Mouse (Mus musculus) liver, postnatal 0 days (tissue): ENCODE data around the gene Fem1a. TPM values are rescaled to one million over a fixed set of nuclear protein-coding genes. Genes with fewer than 3 reads are reported as not detected.
A peak's percentile ranks its signal among the peaks of the same experiment; 100 is the strongest.

Experiments
- ATAC-seq: fragments of 200-750 bp; cut with Nextera tagmentation; 2 replicates; pipeline ENCODE4 v1.8.0; 2017; ENCODE audit warnings: mild to moderate bottlenecking, moderate library complexity
- DNase-seq: peaks from one replicate; pipeline ENCODE4 v3.0.0-alpha.2; 2016
- H3K27ac ChIP-seq: fragments of 300-500 bp; sonication (generic); 2 replicates; pipeline ENCODE4 v1.5.1; 2014; ENCODE audit warnings: antibody characterized with exemption, moderate library complexity, mild to moderate bottlenecking, low read depth
- H3K27me3 ChIP-seq: fragments of 300-500 bp; sonication (generic); 2 replicates; pipeline ENCODE4 v1.6.1; 2014; ENCODE audit warnings: low read length, control low read depth, mixed read lengths; ENCODE audit not compliant: insufficient read depth
- H3K36me3 ChIP-seq: fragments of 300-500 bp; sonication (generic); replicated peaks from 2 replicates; pipeline ENCODE4 v1.6.1; 2014; ENCODE audit warnings: mild to moderate bottlenecking, control low read depth, low read length, moderate library complexity, mixed read lengths; ENCODE audit not compliant: insufficient read depth
- H3K4me1 ChIP-seq: fragments of 300-500 bp; sonication (generic); 2 replicates; pipeline ENCODE4 v1.6.1; 2014; ENCODE audit warnings: antibody characterized with exemption, mild to moderate bottlenecking, control low read depth; ENCODE audit not compliant: insufficient read depth
- H3K4me2 ChIP-seq: fragments of 300-500 bp; sonication (generic); 2 replicates; pipeline ENCODE4 v1.6.1; 2014; ENCODE audit warnings: low read depth, mild to moderate bottlenecking, low read length, moderate library complexity, mixed read lengths
- H3K4me3 ChIP-seq: fragments of 300-500 bp; sonication (generic); 2 replicates; pipeline ENCODE4 v1.5.1; 2014; ENCODE audit warnings: low read depth, low read length
- H3K9ac ChIP-seq: fragments of 300-500 bp; sonication (generic); replicated peaks from 2 replicates; pipeline ENCODE4 v1.6.1; 2014; ENCODE audit warnings: mild to moderate bottlenecking, moderate library complexity
- H3K9me3 ChIP-seq: fragments of 300-500 bp; sonication (generic); 2 replicates; pipeline ENCODE4 v1.6.1; 2016; ENCODE audit warnings: mild to moderate bottlenecking, control low read depth, low read length, mixed read lengths
- CTCF ChIP-seq: sonication (generic); IDR thresholded peaks from 2 replicates; pipeline ENCODE4 v1.5.1; 2016; ENCODE audit warnings: antibody characterized with exemption, low read depth
- EP300 ChIP-seq: IDR thresholded peaks from 2 replicates; pipeline ENCODE4 v1.6.1; 2016; ENCODE audit warnings: antibody characterized with exemption, low read depth, mild to moderate bottlenecking
- WGBS: fragments of 180-500 bp; shearing (Covaris S2); extraction: QIAGEN DNeasy Blood & Tissue Kit; methylation state at CpG from one replicate; pipeline ENCODE4 v1.1.7; 2014; ENCODE audit not compliant: insufficient replicate concordance; 5-methylcytosine and 5-hydroxymethylcytosine counted together
- polyA plus RNA-seq: library from polyadenylated mRNA; unstranded; fragments of >200 nt; fragmentation: Nextera tagmentation; extraction: Ambion mirVana; gene quantifications from 2 replicates; pipeline ENCODE4 v1.2.1, GENCODE M21; 2015

Gene Fem1a
- polyA plus RNA-seq, 1 experiment from 2014 or later, result 5.2 TPM

DNA sequence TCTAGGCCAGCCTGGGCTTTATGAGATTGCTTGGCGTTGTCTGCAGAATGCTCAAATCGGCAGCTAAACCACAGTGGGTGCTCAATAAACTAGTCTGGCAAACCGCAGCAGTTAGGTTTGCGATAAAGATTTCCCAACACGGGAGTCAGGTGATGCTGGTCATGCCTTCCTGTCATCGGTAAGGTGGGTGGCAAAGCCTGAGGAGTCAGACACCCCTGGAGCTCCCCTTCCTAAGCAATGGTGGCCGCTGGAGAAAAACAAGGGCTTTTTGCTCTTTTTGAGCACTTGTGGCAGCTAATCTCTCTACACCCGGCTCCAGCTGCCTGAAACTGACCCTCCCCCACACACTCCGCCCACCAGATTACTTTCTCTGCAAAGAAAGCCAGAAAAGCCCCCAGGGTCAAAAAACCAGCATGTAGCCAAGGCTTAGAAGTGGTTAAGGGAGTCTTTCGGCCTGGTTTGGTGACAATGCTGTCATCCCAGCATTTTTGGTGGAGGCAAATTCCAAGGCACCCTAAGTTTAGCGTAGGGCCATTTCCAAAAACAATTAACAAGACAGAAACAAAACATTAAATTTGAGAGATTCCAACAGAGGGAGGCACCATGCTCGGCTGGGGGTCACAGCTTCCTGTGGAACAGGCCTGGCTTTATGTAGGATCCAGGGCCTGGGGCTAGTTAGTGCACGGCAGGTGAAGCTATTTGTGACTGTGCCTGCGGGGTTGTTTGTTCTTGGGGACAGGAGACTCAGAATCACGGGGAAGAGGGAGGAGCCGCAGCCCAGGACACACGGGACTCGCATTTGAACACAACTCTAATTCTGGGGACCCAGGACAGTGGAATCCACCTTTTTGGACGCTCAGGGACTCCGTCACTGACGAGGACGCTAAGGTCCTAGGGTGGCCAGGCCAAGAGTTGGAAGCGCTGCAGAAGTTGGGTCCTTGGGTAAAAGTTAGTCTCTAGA is 33.0 kb downstream of the Fem1a start:
- H3K4me1 ChIP-seq, result peaks cover 52% of the 10 kb centered on the region
- 2% methylated on average over 23 of the region's 23 CpGs for WGBS

DNA sequence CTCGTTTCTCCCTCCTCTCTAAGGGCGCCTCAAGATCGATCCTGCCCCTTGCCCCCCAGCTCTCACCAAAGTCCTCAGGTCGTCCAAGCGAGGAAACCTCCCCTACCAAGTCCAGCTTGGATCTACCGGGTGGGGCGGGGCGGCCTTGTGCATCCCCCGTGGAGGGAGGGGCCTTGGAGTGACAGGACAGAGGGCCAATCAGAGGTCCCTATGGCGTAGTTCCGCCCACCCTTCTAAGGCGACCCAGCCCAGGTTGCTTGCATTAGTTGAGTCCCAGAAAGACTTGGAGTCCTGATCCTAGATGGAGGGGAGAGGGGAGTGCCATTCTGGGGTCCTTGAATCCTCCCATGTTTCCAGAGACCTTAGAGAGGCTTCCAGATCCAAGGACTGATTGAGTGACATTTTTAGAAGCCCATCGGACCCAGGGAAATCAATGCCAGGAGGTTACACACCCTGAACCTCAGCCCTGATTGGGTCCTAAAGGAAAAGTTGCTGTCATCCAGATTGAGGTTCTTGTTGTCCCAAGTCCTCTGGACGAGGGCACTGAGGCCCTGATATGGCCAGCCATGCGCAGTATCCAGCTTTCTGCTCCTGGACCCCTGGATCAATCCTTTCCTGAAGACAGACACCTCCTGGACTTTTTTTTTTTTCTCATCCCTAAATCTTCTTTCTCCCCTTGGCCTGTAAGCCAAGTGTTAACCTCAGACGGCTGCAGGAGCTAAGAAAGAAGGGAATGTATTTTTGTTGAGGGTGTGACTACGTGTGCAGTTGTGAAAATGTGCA is 34.0 kb downstream of the Fem1a start:
- Histone ChIP-seq H3K27ac (peak overlapping the region; percentile 93), H3K9me3 (no peaks in the 10 kb centered on the region), H3K4me2 (peak overlapping the region; percentile 86), H3K4me1 (peaks cover 52% of the 10 kb centered on the region), H3K4me3 (peak overlapping the region; percentile 61), H3K9ac (peak overlapping the region; percentile 47), H3K27me3 (no peaks in the 10 kb centered on the region), H3K36me3 (peaks cover 10% of the 10 kb centered on the region)
- TF ChIP-seq EP300 (no peak), CTCF (no peak)
- peak; percentile 83 for ATAC-seq
- under 1% methylated on average over 17 of the region's 17 CpGs for WGBS
- peak; percentile 95 for DNase-seq

More for the DNA sequence above, 33.0 kb downstream of the Fem1a start:
- Histone ChIP-seq H3K36me3 (peaks cover 20% of the 10 kb centered on the region), H3K27ac (peak overlapping the region; percentile 93), H3K27me3 (no peaks in the 10 kb centered on the region), H3K4me3 (peak overlapping the region; percentile 61), H3K9ac (peak overlapping the region; percentile 47), H3K9me3 (no peaks in the 10 kb centered on the region), H3K4me2 (peak overlapping the region; percentile 86)
- peak; percentile 37 for ATAC-seq
- peak; percentile 56 for DNase-seq
- TF ChIP-seq EP300 (no peak), CTCF (no peak)

DNA sequence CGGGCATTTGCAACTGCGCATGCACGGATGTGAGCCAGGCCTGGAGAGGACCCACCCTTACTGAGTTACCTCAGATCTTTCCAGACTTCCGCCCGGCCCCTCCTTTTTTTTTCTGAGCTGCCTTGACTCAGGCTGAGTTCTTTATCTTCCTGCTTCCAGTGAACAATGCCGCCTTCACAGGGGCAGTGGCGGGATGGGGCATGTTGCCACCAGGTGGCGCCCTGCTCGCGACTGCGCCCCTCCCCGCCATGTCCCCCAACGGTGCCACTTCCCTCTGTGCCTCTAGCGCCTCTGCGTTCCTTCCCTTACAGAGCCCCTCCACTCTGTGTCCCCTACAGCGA is 34.5 kb downstream of the Fem1a start:
- Histone ChIP-seq H3K9me3 (no peaks in the 10 kb centered on the region), H3K27me3 (no peaks in the 10 kb centered on the region), H3K27ac (peak overlapping the region; percentile 93), H3K9ac (peak overlapping the region; percentile 56), H3K4me2 (peak overlapping the region; percentile 86), H3K4me3 (peak overlapping the region; percentile 61), H3K36me3 (peaks cover 5% of the 10 kb centered on the region), H3K4me1 (peaks cover 52% of the 10 kb centered on the region)
- TF ChIP-seq CTCF, result peak; percentile 97
- no peak for TF ChIP-seq EP300
- WGBS, result 0% methylated on average over 16 of the region's 16 CpGs
- peak; percentile 90 for DNase-seq
- ATAC-seq, result peak; percentile 76

DNA sequence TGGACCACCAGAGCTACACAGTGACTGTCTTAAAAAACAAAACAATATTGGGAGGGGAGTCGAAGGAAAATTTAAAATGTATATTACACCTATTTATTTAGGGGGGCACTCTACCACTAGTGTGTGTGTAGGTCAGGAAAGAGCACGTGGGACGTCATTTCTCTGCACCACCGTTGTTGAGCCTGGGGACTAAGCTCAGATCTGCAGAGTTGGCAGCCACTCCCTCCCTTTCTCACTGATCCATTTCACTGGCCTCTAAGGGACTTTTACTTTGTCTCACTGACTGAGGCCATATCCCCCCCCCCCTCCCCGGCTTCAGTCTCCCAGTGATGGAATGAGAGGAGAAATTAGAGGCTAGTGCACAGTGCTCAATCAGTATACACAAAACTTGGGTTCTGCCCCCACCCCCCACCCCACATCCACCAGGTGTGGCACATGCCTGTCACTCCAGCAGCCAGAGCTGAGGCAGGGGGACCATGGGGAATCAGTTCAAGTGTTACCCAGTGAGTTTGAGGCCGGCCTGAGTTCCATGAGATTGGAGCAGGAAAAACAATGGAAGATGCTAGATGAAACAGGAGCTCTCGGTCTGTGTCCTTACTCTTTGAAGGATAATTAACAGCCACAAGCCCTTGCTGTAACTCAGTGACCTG is 35.3 kb downstream of the Fem1a start:
- peak overlapping the region; percentile 93; the same call in 1 of the 2 replicates for H3K27ac ChIP-seq
- H3K9me3 ChIP-seq, result no peaks in the 10 kb centered on the region
- H3K4me3 ChIP-seq, result no peak overlapping the region
- WGBS, result 82% methylated on average over 7 of the region's 7 CpGs
- TF ChIP-seq CTCF (no peak), EP300 (no peak)
- H3K4me1 ChIP-seq, result peaks cover 47% of the 10 kb centered on the region
- no peaks in the 10 kb centered on the region for H3K27me3 ChIP-seq
- no peaks in the 10 kb centered on the region for H3K36me3 ChIP-seq
- ATAC-seq (no peak), DNase-seq (no peak)
- H3K9ac ChIP-seq, result peak overlapping the region; percentile 56
- H3K4me2 ChIP-seq, result peak overlapping the region; percentile 86

DNA sequence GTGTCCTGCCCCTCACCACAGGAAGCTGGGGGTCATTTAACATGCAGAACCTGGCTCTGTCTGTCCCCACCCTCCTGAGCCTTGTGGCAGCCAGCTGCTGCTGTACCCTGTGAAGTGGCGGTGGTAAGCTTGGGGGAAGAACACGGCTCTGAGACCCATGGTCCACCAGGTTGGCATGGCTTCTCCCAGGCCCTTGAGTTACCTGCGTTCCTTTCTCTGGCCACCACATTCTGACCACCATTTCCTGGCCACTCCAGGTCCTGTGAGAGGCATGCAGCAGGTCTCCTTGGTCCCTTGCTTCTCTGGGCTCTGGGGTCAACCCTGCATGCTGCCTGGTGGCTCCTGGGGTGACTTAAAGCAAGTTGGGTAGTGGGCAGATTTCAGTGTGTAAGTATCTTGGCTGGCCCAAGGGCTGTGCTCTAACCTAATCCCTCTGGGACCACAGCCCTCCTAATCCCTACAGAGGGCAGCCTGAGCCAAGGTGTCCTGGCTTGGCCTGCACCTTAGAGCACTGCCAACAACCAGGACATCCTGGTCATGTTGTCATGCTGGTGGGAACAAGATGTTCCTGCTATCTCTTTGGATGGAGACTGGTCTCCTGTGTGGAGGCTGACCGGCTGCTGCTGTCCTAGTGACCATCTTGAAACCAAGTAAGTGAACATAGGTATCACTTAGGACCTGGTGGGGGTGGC is 36.1 kb downstream of the Fem1a start, which contains the start of gene Plin3:
Gene Plin3, minus strand, starts transcription at position 343 of the 692 bp plus-strand sequence.
- no peaks in the 10 kb centered on the region for H3K27me3 ChIP-seq
- no peaks in the 10 kb centered on the region for H3K36me3 ChIP-seq
- no peak within 1 kb of the TSS for H3K4me3 ChIP-seq
- 82% methylated on average over 4 of the region's 4 CpGs for WGBS
- no peak for DNase-seq
- peaks cover 39% of the 10 kb centered on the region for H3K4me1 ChIP-seq
- no peaks in the 10 kb centered on the region for H3K9me3 ChIP-seq
- H3K27ac ChIP-seq, result peak within 1 kb of the TSS; percentile 93
- peak within 1 kb of the TSS; percentile 86 for H3K4me2 ChIP-seq
- peak within 1 kb of the TSS; percentile 56; the same call in 1 of the 2 replicates for H3K9ac ChIP-seq
- TF ChIP-seq CTCF (no peak), EP300 (no peak)
- no peak for ATAC-seq
